Comparison of ENCODE assay signal across 30 mouse cellular contexts in genomic region chr5:76245419-76245818, GRCm38 (mm10). TPM values are rescaled to one million over a fixed set of nuclear protein-coding genes. Genes with fewer than 3 reads are reported as not detected.
A peak's percentile ranks its signal among the peaks of the same experiment; 100 is the strongest.
DNase-seq lines count a peak whose midpoint lies in the region; ATAC-seq and TF ChIP-seq lines count a peak whose summit lies in the region.
"Had no signal": no experiment of that assay in that cellular context is flagged by ENCODE, and none has a peak within 500 bp of the region (broad histone marks: within the 10 kb centered on the region; RNA-seq: fewer than 3 reads in every experiment).

No protein-coding gene starts in this region.

- H3K9ac ChIP-seq in forebrain, postnatal 0 days = no peak overlapping the region
- H3K9ac ChIP-seq in forebrain, embryonic 14.5 days (ENCODE audit: low read length) = no peak overlapping the region
- no peak overlapping the region for H3K9ac ChIP-seq in hindbrain, embryonic 11.5 days (ENCODE audit: low read depth, low read length)
- H3K9ac ChIP-seq: embryonic facial prominence, embryonic 15.5 days; forebrain, embryonic 15.5 days; intestine, embryonic 15.5 days; limb, embryonic 13.5 days; liver, embryonic 12.5 days; neural tube, embryonic 13.5 days had no signal

- peaks cover 9% of the 10 kb centered on the region; the same call in 1 of the 2 replicates for H3K36me3 ChIP-seq in forebrain, postnatal 0 days (ENCODE audit: insufficient read depth)
- peaks cover 11% of the 10 kb centered on the region; the same call in 1 of the 2 replicates for H3K36me3 ChIP-seq in forebrain, embryonic 14.5 days (ENCODE audit: control insufficient read depth, insufficient read depth, low read length)
- no peaks in the 10 kb centered on the region for H3K36me3 ChIP-seq in hindbrain, embryonic 11.5 days (ENCODE audit: control insufficient read depth, insufficient read depth, low read length)

- no peak overlapping the region for H3K4me2 ChIP-seq in forebrain, postnatal 0 days (ENCODE audit: low read depth)
- no peak overlapping the region for H3K4me2 ChIP-seq in forebrain, embryonic 14.5 days (ENCODE audit: low read length)
- H3K4me2 ChIP-seq in hindbrain, embryonic 11.5 days (replicated peaks; ENCODE audit: low read depth, low read length) = no peak overlapping the region
- H3K4me2 ChIP-seq: embryonic facial prominence, embryonic 15.5 days; forebrain, embryonic 15.5 days; intestine, embryonic 15.5 days; limb, embryonic 13.5 days; liver, embryonic 12.5 days; neural tube, embryonic 13.5 days had no signal

- DNase-seq in forebrain, postnatal 0 days = peak; percentile 11
- no peak for DNase-seq in forebrain, embryonic 14.5 days (ENCODE audit: low spot score)
- peak; percentile 24 to 30 for DNase-seq in left cerebral cortex, postnatal 36 days (ENCODE audit: low spot score in 2 of 2)
- DNase-seq in left cerebral cortex, adult 8-10 months (ENCODE audit: low spot score in 2 of 2) = no peak
- DNase-seq in layer of hippocampus, postnatal 14 days (ENCODE audit: low spot score in 2 of 2) = peak; percentile 17 to 67
- DNase-seq in kidney, postnatal 25 days = no peak
- DNase-seq in hindbrain, embryonic 11.5 days (ENCODE audit: low spot score) = no peak
- DNase-seq: adrenal gland, postnatal 25 days; cerebellum, adult 9-10 months; gastrocnemius, adult 2 months; heart, postnatal 4 days; kidney, adult 9 months; kidney, postnatal 14 days; lung, adult 18-20 months; lung, postnatal 10 days; retina, postnatal 1 day; spleen, adult 18-20 months; thymus, postnatal 25 days had no signal

- ATAC-seq in forebrain, postnatal 0 days = no peak
- no peak for ATAC-seq in forebrain, embryonic 14.5 days
- ATAC-seq in hindbrain, embryonic 11.5 days (ENCODE audit: low FRiP score) = no peak
- ATAC-seq: activated CD4-positive, CD25-positive, alpha-beta regulatory T cell, adult 4 months; forebrain, embryonic 15.5 days; hindbrain, embryonic 16.5 days; intestine, embryonic 15.5 days; liver, embryonic 12.5 days; midbrain, embryonic 16.5 days had no signal

- WGBS in forebrain, postnatal 0 days = 70% methylated on average over 3 of the region's 3 CpGs
- 95% methylated on average over 3 of the region's 3 CpGs for WGBS in forebrain, embryonic 14.5 days
- WGBS in hindbrain, embryonic 11.5 days = 94% methylated on average over 3 of the region's 3 CpGs

- no peak overlapping the region for H3K27ac ChIP-seq in forebrain, postnatal 0 days (ENCODE audit: low read depth, low read length)
- H3K27ac ChIP-seq in forebrain, embryonic 14.5 days (ENCODE audit: low read depth, low read length) = no peak overlapping the region
- H3K27ac ChIP-seq in hindbrain, embryonic 11.5 days (ENCODE audit: low read depth, low read length) = no peak overlapping the region
- H3K27ac ChIP-seq: embryonic facial prominence, embryonic 15.5 days; forebrain, embryonic 15.5 days; gastrocnemius, adult 2 months; heart, embryonic 10.5 days; intestine, embryonic 15.5 days; limb, embryonic 13.5 days; liver, embryonic 12.5 days; midbrain, embryonic 10.5 days; neural tube, embryonic 13.5 days had no signal

- H3K4me3 ChIP-seq in forebrain, postnatal 0 days (ENCODE audit: low read depth, low read length) = no peak overlapping the region
- H3K4me3 ChIP-seq in forebrain, embryonic 14.5 days (ENCODE audit: low read depth, low read length) = no peak overlapping the region
- H3K4me3 ChIP-seq in hindbrain, embryonic 11.5 days (ENCODE audit: low read depth, low read length) = no peak overlapping the region
- H3K4me3 ChIP-seq: embryonic facial prominence, embryonic 15.5 days; forebrain, embryonic 15.5 days; gastrocnemius, adult 2 months; heart, embryonic 10.5 days; intestine, embryonic 15.5 days; limb, embryonic 13.5 days; liver, embryonic 12.5 days; midbrain, embryonic 10.5 days; myocyte; neural tube, embryonic 13.5 days had no signal

- TF ChIP-seq CTCF in forebrain, postnatal 0 days (IDR thresholded peaks at IDR 0.05; ENCODE audit: low read depth) = no peak

- H3K27me3 ChIP-seq in forebrain, postnatal 0 days (ENCODE audit: insufficient read depth, low read length) = no peaks in the 10 kb centered on the region
- H3K27me3 ChIP-seq in forebrain, embryonic 14.5 days (replicated peaks; ENCODE audit: control insufficient read depth, insufficient read depth, low read length) = no peaks in the 10 kb centered on the region
- H3K27me3 ChIP-seq in hindbrain, embryonic 11.5 days (ENCODE audit: control insufficient read depth, insufficient read depth, low read length) = no peaks in the 10 kb centered on the region
- H3K27me3 ChIP-seq: embryonic facial prominence, embryonic 15.5 days; forebrain, embryonic 15.5 days; intestine, embryonic 15.5 days; limb, embryonic 13.5 days; liver, embryonic 12.5 days; neural tube, embryonic 13.5 days had no signal

- no peaks in the 10 kb centered on the region for H3K4me1 ChIP-seq in forebrain, postnatal 0 days (ENCODE audit: insufficient read depth)
- no peaks in the 10 kb centered on the region for H3K4me1 ChIP-seq in forebrain, embryonic 14.5 days (ENCODE audit: control insufficient read depth, insufficient read depth, low read length)
- H3K4me1 ChIP-seq in hindbrain, embryonic 11.5 days (replicated peaks; ENCODE audit: control insufficient read depth, insufficient read depth, low read length) = no peaks in the 10 kb centered on the region
- H3K4me1 ChIP-seq: embryonic facial prominence, embryonic 15.5 days; heart, embryonic 10.5 days; intestine, embryonic 15.5 days; limb, embryonic 13.5 days; liver, embryonic 12.5 days; midbrain, embryonic 10.5 days; neural tube, embryonic 13.5 days had no signal

- H3K9me3 ChIP-seq in forebrain, postnatal 0 days (ENCODE audit: low read length) = no peaks in the 10 kb centered on the region
- no peaks in the 10 kb centered on the region for H3K9me3 ChIP-seq in forebrain, embryonic 14.5 days (replicated peaks; ENCODE audit: control insufficient read depth, low read length)
- no peaks in the 10 kb centered on the region for H3K9me3 ChIP-seq in hindbrain, embryonic 11.5 days (ENCODE audit: control insufficient read depth, low read length)
- H3K9me3 ChIP-seq: embryonic facial prominence, embryonic 15.5 days; forebrain, embryonic 15.5 days; heart, embryonic 10.5 days; intestine, embryonic 15.5 days; limb, embryonic 13.5 days; liver, embryonic 12.5 days; midbrain, embryonic 10.5 days; neural tube, embryonic 13.5 days had no signal

- intact Hi-C loops in left cerebral cortex, postnatal 36 days (cut with DNase I) = no loop called here

RNA-seq across cellular contexts. Expression of gene Clock, which starts 59.2 kb away (rescaled TPM):
- 20.5 and 28.5 TPM in 2 replicates for total RNA-seq in forebrain, postnatal 0 days (2014; rRNA removed)
- 4.1 and 7.3 TPM in 2 replicates for polyA plus RNA-seq in forebrain, postnatal 0 days (2015; fragmentation: Nextera tagmentation; extraction: Ambion mirVana)
- polyA plus RNA-seq in forebrain, embryonic 14.5 days (2014; fragmentation: Nextera tagmentation; extraction: Ambion mirVana) = 8.2 and 13.6 TPM in 2 replicates
- total RNA-seq in left cerebral cortex, postnatal 36 days (2021) = 10 to 100 TPM; 46.8 to 57.5 TPM
- 10 to 100 TPM; 45.0 to 51.4 (median 46.7) TPM for total RNA-seq in left cerebral cortex, adult 8-10 months (2022)
- total RNA-seq in layer of hippocampus, postnatal 14 days (2021) = 10 to 100 TPM; 47.9 to 48.5 TPM
- 13.9 and 16.6 TPM in 2 replicates for polyA plus RNA-seq in hindbrain, embryonic 11.5 days (2014; fragmentation: Nextera tagmentation; extraction: Ambion mirVana)

Comparison
In these comparisons a context has a peak if more than half of its experiments do, and no peak if none do; other contexts are left out.
1. DNase-seq: peak in forebrain, postnatal 0 days (single experiment), left cerebral cortex, postnatal 36 days (2 of 2) and layer of hippocampus, postnatal 14 days (2 of 2); none in forebrain, embryonic 14.5 days (single experiment), left cerebral cortex, adult 8-10 months (0 of 2), kidney, postnatal 25 days (0 of 2) and hindbrain, embryonic 11.5 days (single experiment).